Mouse (Mus musculus) erythroblast, embryonic 14.5 days (primary cell): ENCODE data around the gene Timp3.

Experiments used
- GATA1 ChIP-seq: IDR thresholded peaks from 2 replicates; pipeline ENCODE4 v1.6.1; 2012; ENCODE audit warnings: low read length, inconsistent platforms, mixed read lengths
- TAL1 ChIP-seq: IDR thresholded peaks from 3 replicates; pipeline ENCODE4 v1.6.1; 2012; ENCODE audit warnings: low read length, inconsistent platforms, mixed read lengths

DNA sequence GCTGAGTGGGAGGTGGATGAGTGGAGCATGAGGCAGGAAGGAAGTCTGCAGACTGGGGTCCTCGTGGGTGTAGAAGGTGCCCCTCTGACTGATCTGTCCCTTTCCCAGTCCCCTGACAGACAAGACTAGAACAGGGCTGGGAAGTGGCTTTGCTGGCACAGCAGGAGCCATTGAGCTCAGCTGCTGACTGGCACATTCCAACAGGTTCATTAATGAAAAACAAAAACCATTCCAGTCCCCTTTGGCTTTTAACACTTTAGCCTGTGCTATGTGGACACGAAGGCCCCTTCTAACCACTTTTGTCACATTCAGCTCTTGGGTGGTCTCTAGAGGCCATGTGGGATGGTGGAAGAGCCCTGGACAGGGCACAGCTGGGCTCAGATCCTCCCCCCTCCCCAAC lies 4.4 kb downstream of the Timp3 start:
- no peak for TF ChIP-seq GATA1
- no peak for TF ChIP-seq TAL1
